Mouse (Mus musculus) adrenal gland, postnatal 4 days (tissue): ENCODE measurements around the gene Rufy1. TPM values are rescaled to one million over a fixed set of nuclear protein-coding genes. Genes with fewer than 3 reads are reported as not detected.
"Not testable (repeated sequence)": the region's sequence is repeated elsewhere in the genome, so short reads cannot be mapped to it uniquely, and the experiment has no call there.

ENCODE experiments used
- DNase-seq, 2 experiments: peaks; one replicate each; pipeline ENCODE4 v3.0.0; 2021 to 2022; ENCODE audit warnings: low spot score in 2 of 2, mixed read lengths in 2 of 2
- total RNA-seq, 2 experiments: library from RNA; stranded (reverse); gene quantifications; 2 replicates each; pipeline ENCODE4 v1.2.3; 2021

The Rufy1 gene
- total RNA-seq, 2 experiments from 2014 or later: 32.8 to 34.2 TPM

DNA sequence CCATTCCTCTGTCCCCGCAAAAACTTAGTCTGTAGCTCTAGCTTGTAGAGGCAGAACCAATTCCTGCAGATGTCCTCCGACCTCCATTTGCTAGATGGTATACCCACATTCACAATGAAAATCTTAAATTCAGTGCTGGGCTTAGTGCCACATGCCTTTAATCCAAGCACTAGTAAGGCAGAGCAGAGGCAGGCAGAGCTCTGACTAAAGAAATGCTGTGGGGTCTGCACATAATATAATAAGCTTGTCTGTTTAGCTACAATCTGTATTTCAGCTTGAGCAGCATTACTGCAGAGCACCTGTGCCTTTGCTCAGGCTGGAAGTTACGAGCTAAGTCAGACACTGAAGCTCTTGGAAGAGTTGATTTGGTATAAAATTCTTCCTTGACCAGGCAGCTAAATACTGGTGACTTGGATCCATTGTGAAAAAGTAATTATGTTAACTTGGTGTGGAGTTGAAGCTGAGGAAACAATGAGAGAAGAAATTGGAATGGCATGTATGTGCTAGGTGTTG lies 43.7 kb downstream of the Rufy1 start:
- no peak for DNase-seq

DNA sequence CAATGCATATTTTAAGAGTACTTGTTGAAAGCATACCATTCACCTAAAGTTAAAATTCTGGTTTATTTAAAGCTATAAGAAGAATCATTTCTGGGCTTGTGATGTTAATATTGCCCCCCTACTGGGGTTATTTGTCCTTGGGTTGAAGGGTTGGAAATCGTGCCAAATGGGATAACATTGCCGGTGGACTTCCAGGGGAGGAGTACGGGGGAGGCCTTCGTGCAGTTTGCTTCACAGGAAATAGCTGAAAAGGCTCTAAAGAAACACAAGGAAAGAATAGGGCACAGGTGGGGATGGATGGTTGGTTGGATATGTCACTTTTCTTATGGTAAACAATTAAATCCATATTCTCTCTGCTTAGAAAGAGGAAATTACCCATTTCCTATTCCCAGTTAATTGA lies 49.6 kb downstream of the Rufy1 start:
- DNase-seq: no peak

DNA sequence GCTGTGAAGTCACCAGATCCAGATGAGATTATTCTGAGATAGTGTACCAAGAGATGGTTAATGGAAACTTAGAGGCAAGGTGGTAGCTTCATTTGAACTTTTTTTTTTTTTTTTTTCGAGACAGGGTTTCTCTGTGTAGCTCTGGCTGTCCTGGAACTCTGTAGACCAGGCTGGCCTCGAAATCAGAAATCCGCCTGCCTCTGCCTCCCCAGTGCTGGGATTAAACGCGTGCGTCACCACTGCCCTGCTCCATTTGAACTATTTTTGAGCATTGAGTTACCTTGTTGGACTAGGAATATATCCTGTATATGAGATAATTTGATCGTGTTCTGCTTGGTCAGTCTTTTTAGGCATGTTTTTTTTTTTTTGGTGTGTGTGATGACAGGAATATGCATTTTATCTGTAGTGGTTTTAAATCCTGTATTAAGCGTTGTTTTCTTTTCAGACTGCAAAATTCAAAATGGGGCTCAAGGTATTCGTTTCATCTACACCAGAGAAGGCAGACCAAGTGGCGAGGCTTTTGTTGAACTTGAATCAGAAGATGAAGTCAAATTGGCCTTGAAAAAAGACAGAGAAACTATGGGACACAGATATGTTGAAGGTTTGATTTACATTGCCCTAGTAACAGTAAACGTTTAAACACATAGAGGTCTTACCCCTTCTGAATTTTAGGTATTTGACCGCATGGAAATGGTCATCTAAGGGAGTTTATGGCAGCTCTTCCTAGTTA lies 51.7 kb downstream of the Rufy1 start:
- DNase-seq: no peak

- DNase-seq: peak; percentile 73 to 87
Observed at GRCm38 (mm10) chr11:50377892-50378684, 52.8 kb downstream of the Rufy1 start.

GRCm38 (mm10) chr11:50376911-50377891 lies 53.7 kb downstream of the Rufy1 start, which contains the start of gene Hnrnph1:
Gene Hnrnph1, plus strand, starts transcription at chr11:50376990.
- peak; percentile 97 to 99 for DNase-seq

DNA sequence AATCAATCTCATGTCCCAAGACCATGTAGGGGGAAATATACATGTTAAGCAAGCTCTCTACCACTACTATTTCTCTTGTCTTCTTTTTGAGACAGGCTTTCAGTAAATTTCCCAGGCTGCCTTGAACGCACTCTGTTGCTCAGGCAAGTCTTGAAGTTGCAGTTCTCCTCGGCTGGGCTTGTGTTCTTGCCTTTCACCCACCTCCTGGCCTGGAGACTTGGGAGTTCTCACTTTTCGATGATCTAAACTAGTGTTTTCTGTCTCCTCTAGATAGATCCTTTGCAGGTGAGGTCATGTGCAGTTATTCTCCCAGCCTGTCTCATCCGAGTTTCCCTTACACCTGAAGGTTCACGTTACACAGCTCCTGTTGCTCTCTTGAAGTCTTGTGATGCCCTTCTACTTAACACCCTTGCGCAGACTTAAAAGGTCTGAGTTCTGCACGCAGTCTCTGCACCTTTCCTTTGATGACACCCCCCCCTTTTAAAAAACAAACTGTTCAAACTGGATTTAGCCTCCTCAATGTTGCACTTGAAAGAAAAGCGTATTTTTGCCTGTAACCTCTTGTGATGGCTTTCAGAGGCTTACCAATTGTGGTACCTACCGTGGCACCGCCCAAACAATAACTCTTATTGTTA lies 54.7 kb downstream of the Rufy1 start:
- DNase-seq: no peak

- no peak for DNase-seq
Observed at GRCm38 (mm10) chr11:50375421-50375820, 55.5 kb downstream of the Rufy1 start.

GRCm38 (mm10) chr11:50374286-50375015 lies 56.5 kb downstream of the Rufy1 start:
- DNase-seq: no peak

DNA sequence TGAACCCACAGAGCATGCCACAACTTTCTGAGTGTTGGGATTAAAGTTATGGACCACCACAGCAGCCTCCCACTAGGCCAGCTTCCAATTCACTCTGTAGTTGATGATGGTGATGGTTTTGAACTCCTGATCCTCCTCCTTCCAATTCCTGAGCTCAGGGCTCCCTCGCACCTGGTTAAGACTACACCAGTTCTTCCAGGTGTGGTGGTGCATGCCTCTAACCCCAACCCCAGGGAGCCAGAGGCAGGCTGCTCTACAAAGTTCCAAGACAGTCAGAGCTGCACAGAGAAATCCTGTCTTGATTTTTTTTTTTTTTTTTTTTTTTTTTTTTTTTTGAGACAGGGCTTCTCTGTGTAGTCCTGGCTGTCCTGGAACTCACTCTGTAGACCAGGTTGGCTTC lies 57.3 kb downstream of the Rufy1 start:
- no peak for DNase-seq

DNA sequence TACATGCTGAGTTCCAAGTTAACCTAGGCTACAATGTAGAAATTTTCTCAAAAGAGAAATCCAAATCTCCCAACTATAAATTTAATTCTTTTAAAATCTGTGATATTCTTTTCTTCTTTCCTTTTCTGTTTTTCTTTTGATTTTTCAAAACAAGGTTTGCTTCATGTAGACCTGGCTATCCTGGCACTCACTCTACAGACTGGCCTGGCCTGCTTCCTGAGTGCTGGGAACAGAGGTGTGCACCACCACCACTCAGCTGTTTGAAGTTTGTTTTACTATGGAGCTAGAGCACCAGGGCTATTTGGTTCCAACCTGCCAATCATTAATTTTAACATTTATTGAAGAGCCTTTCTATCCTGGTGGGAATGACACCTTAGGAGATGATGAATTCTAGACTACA lies 57.8 kb downstream of the Rufy1 start:
- DNase-seq: no peak

DNA sequence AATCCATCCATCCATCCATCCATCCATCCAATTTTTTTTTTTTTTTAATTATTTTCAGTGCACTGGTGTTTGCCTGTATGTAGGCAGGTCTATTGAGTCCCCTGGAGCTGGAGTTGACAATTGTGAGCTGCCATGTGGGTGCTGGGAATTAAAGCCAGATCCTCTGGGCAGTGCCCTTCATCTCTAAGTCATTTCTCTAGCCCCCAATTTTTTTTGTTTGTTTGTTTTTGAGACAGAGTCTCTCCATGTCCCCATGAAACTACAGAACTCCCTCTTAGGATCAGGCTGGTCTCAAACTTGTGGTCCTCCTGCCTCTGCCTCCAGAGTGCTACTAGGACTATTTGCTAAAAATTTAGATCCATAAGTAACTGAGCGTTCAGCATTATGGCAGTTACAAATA lies 59.0 kb downstream of the Rufy1 start:
- no peak for DNase-seq

DNA sequence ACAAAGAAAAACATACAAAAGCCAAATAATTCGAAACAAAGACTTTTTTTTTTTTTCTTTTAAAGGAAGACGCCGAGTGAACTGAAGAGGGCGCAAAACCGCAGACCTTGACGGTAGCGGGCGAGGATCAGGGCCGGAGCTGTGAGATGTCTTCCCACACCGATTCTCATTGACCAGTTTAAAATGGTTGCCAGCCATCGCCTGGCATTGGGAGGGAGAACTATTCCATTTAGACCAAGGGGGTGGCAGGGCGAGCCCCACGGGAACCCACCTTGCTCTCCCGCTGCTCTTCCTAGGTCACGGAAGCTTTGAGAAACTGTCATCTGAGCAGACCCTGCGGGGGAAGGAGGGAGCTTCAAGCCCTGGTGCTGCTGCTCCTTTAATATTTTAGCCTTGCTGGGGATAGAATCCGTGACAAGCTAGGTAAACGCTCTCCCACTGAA lies 59.5 kb downstream of the Rufy1 start:
- no peak for DNase-seq

DNA sequence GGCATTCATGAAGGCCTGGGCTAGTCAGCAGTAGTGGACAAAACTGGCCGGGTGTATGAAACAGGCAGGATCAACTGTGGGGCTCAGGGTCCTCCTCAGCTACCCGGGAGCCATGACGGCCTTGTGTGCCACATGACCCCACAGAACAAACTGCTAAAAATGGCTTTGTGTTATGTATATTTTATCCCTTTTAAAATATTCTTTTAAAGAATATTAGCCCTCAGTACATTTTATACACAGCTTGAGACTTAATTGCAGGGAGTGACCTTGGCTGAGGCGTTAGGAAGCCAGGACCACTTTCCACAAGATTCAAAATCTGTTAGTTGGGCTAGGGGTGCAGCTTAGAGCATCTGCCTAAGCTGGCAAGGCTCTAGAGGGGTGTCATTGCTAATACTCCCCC lies 60.0 kb downstream of the Rufy1 start:
- no peak for DNase-seq

DNA sequence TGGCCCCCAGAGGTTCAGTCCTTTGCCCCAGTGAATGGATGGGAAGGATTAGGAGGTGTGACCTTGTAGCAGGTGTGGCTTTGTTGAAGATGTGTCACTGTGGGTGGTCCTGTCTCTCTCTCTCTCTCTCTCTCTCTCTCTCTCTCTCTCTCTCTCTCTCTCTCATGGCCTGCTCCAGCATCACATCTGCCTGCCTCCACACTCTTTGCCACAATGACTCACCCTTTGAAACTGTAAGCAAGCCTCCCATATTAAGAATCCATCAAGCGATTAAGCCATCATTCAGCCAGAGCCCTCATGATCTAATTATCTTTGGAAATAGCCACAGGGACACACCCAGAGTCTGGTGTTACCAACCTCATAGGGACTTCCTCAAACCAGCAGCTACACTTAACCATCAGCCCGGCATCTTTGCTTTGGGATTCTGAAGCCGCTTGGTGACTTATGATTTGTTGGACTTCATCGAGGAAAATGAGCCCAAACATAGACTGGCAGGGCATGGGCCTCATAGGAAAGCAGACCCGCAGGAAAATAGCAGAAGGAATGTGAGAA lies 61.5 kb downstream of the Rufy1 start:
- DNase-seq: no peak

GRCm38 (mm10) chr11:50367531-50367930 lies 63.4 kb downstream of the Rufy1 start:
- no peak for DNase-seq

DNA sequence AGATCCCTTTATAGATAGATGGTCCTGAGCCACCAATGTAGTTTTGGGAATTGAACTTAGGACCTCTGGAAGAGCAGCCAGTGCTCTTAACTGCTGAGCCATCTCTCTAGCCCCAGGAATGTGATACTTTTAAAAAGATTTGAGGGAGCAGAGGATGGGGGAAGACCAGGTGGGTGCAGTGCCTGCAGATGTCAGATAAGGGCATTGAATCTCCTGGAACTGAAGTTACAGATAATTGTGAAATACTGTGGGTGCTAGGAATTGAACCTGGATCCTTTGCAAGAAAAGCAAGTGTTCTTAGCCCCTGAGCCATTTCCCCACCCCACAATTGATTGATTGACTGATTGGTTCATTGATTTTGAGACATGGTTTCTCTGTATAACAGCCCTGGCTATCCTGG lies 65.6 kb downstream of the Rufy1 start:
- no peak for DNase-seq

- peak; percentile 37 to 57 for DNase-seq
Observed at GRCm38 (mm10) chr11:50364548-50364947, 66.4 kb downstream of the Rufy1 start.

DNA sequence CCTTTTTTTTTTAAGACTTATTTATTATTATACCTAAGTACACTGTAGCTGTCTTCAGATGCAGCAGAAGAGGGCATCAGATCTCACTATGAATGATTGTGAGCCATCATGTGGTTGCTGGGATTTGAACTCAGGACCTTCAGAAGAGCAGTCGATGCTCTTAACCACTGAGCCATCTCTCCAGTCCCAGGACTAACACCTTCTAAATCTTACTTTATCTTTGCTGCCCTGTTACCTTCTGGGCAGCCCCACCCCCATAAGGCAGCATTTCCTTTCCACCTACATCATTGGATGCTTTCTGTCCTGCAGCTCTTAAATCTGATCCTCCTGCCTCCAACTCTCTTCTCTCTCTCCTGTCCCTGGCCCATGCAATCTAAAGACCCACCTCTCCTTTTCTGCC lies 69.6 kb downstream of the Rufy1 start:
- not testable (repeated sequence) for DNase-seq
